Mouse (Mus musculus): ENCODE data around the gene Prkd3. TPM values are rescaled to one million over a fixed set of nuclear protein-coding genes. Genes with fewer than 3 reads are reported as not detected.

The Prkd3 gene
- polyA plus RNA-seq, 1 experiment from 2014 or later = 24.1 TPM

- Histone ChIP-seq H3K4me1 (ENCODE audit: insufficient read depth, low read depth, low read length) (no peaks in the 10 kb centered on the region), H3K4me3 (ENCODE audit: low read depth, low read length) (no peak overlapping the region), H3K4me2 (replicated peaks; ENCODE audit: low read depth, low read length) (no peak overlapping the region), H3K9me3 (ENCODE audit: low read length) (no peaks in the 10 kb centered on the region), H3K27me3 (replicated peaks; ENCODE audit: insufficient read depth, low read length) (no peaks in the 10 kb centered on the region), H3K9ac (replicated peaks; ENCODE audit: low read depth) (no peak overlapping the region), H3K27ac (ENCODE audit: low read length) (no peak overlapping the region), H3K36me3 (ENCODE audit: insufficient read depth, low read length) (no peaks in the 10 kb centered on the region)
- ATAC-seq = no peak
- WGBS = 76% methylated on average over 5 of the region's 5 CpGs
- TF ChIP-seq EP300 (IDR thresholded peaks at IDR 0.05) (no peak), CTCF (IDR thresholded peaks at IDR 0.05) (no peak)
- no peak for DNase-seq (ENCODE audit: low spot score)
Observed at GRCm38 (mm10) chr17:79031569-79031968, 11.0 kb upstream of the Prkd3 start.

GRCm38 (mm10) chr17:79029226-79029625 is 8.6 kb upstream of the Prkd3 start:
- 81% methylated on average over 3 of the region's 3 CpGs for WGBS
- no peak for ATAC-seq

DNA sequence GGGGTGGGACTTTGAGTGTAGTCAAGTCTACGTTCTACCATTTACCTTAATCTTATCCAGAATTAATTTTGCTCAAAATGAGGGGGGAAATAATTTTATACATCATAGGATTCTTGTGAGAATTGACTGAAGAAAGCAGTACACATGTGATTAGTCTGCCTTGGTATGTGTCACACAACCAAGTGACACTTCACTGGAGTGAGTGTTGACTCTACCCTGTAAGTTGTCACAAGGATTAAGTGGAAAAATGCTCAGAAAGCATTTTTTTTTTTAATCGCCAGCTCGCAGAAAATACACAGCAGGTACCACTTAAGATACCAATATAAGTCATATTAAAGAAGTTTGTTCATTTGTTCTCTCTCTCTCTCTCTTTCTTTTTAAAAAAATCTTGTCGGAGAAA is 3.9 kb upstream of the Prkd3 start:
- TF ChIP-seq CTCF (IDR thresholded peaks at IDR 0.05) (no peak), EP300 (IDR thresholded peaks at IDR 0.05) (peak; percentile 84)
- Histone ChIP-seq H3K9ac (replicated peaks; ENCODE audit: low read depth) (no peak overlapping the region), H3K27me3 (replicated peaks; ENCODE audit: insufficient read depth, low read length) (no peaks in the 10 kb centered on the region), H3K36me3 (ENCODE audit: insufficient read depth, low read length) (no peaks in the 10 kb centered on the region), H3K9me3 (ENCODE audit: low read length) (no peaks in the 10 kb centered on the region), H3K4me1 (ENCODE audit: insufficient read depth, low read depth, low read length) (no peaks in the 10 kb centered on the region), H3K4me3 (ENCODE audit: low read depth, low read length) (no peak overlapping the region), H3K4me2 (replicated peaks; ENCODE audit: low read depth, low read length) (peak overlapping the region; percentile 25; the same call in 1 of the 2 replicates), H3K27ac (ENCODE audit: low read length) (no peak overlapping the region)
- WGBS = 47% methylated on average over 4 of the region's 4 CpGs
- ATAC-seq (peak; percentile 55), DNase-seq (ENCODE audit: low spot score) (peak; percentile 70)

More at GRCm38 (mm10) chr17:79029226-79029625, 8.6 kb upstream of the Prkd3 start:
- H3K27ac ChIP-seq (ENCODE audit: low read length) = no peak overlapping the region
- no peaks in the 10 kb centered on the region for H3K27me3 ChIP-seq (replicated peaks; ENCODE audit: insufficient read depth, low read length)
- H3K4me1 ChIP-seq (ENCODE audit: insufficient read depth, low read depth, low read length) = no peaks in the 10 kb centered on the region
- TF ChIP-seq EP300 (IDR thresholded peaks at IDR 0.05) = no peak
- no peak for TF ChIP-seq CTCF (IDR thresholded peaks at IDR 0.05)
- H3K4me3 ChIP-seq (ENCODE audit: low read depth, low read length) = no peak overlapping the region
- no peaks in the 10 kb centered on the region for H3K36me3 ChIP-seq (ENCODE audit: insufficient read depth, low read length)
- H3K9ac ChIP-seq (replicated peaks; ENCODE audit: low read depth) = no peak overlapping the region
- no peak for DNase-seq (ENCODE audit: low spot score)
- H3K9me3 ChIP-seq (ENCODE audit: low read length) = no peaks in the 10 kb centered on the region
- H3K4me2 ChIP-seq (replicated peaks; ENCODE audit: low read depth, low read length) = no peak overlapping the region

DNA sequence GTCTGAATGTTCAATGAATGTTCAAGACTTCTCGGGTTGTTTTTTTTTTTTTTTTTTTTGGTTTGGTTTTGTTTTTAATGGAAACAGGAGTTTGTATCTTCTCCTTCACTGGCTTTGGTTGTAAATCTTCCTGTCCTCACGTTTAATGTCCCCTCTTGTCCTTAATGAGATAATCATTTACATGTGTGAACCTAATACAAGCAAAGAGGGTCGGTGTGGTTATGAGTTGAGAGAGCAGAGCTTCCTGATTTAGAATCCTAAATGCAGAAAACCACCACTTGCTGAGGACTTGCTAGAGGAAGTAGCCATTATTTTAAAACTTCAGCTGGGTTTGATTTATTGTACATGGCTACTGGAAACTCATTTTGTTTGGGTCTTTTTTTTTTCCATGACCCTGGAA is 2.1 kb upstream of the Prkd3 start:
- ATAC-seq (no peak), DNase-seq (ENCODE audit: low spot score) (no peak)
- TF ChIP-seq CTCF (IDR thresholded peaks at IDR 0.05) (no peak), EP300 (IDR thresholded peaks at IDR 0.05) (no peak)
- Histone ChIP-seq H3K27me3 (replicated peaks; ENCODE audit: insufficient read depth, low read length) (no peaks in the 10 kb centered on the region), H3K36me3 (ENCODE audit: insufficient read depth, low read length) (no peaks in the 10 kb centered on the region), H3K9me3 (ENCODE audit: low read length) (no peaks in the 10 kb centered on the region), H3K4me2 (replicated peaks; ENCODE audit: low read depth, low read length) (no peak overlapping the region), H3K27ac (ENCODE audit: low read length) (no peak overlapping the region), H3K9ac (replicated peaks; ENCODE audit: low read depth) (no peak overlapping the region), H3K4me3 (ENCODE audit: low read depth, low read length) (no peak overlapping the region), H3K4me1 (ENCODE audit: insufficient read depth, low read depth, low read length) (peaks cover 8% of the 10 kb centered on the region; the same call in 1 of the 2 replicates)
- WGBS = 45% methylated on average over 3 of the region's 3 CpGs

- no peak for TF ChIP-seq EP300 (IDR thresholded peaks at IDR 0.05)
- TF ChIP-seq CTCF (IDR thresholded peaks at IDR 0.05) = no peak
- ATAC-seq = peak; percentile 12
- peak overlapping the region; percentile 82 for H3K9ac ChIP-seq (replicated peaks; ENCODE audit: low read depth)
- H3K9me3 ChIP-seq (ENCODE audit: low read length) = no peaks in the 10 kb centered on the region
- H3K27me3 ChIP-seq (replicated peaks; ENCODE audit: insufficient read depth, low read length) = no peaks in the 10 kb centered on the region
- no peaks in the 10 kb centered on the region for H3K36me3 ChIP-seq (ENCODE audit: insufficient read depth, low read length)
- peak overlapping the region; percentile 89 for H3K27ac ChIP-seq (ENCODE audit: low read length)
- peak overlapping the region; percentile 93 for H3K4me2 ChIP-seq (replicated peaks; ENCODE audit: low read depth, low read length)
- peak overlapping the region; percentile 73 for H3K4me3 ChIP-seq (ENCODE audit: low read depth, low read length)
- peaks cover 11% of the 10 kb centered on the region; the same call in 1 of the 2 replicates for H3K4me1 ChIP-seq (ENCODE audit: insufficient read depth, low read depth, low read length)
- DNase-seq (ENCODE audit: low spot score) = no peak
- WGBS = under 1% methylated on average over 24 of the region's 24 CpGs
Observed at GRCm38 (mm10) chr17:79020984-79021335, 344 bp upstream of the Prkd3 start.

DNA sequence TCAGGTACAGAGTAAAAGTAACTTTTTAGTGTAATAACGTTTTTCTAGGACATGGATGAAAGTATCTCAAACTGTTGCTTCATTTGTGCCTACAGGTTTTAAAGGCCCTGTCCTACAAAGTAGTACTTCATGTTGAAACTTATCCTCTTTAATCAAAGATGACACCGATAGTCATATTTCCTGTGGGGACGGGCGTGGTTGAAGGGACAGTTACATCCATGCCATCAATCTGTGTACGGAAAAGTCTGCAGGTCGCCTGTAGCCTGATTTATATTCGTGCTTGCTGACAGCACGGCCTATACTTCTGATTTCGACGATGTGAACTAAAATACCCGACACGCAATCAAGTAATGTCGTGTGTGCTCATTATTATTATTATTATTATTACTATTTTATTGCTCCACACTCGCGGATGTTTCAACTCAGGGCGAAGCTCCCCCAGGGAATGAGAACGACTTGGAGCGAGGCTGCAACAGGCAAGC is 849 bp downstream of the Prkd3 start:
- no peak for TF ChIP-seq EP300 (IDR thresholded peaks at IDR 0.05)
- TF ChIP-seq CTCF (IDR thresholded peaks at IDR 0.05) = no peak
- peak overlapping the region; percentile 82 for H3K9ac ChIP-seq (replicated peaks; ENCODE audit: low read depth)
- no peaks in the 10 kb centered on the region for H3K36me3 ChIP-seq (ENCODE audit: insufficient read depth, low read length)
- H3K27me3 ChIP-seq (replicated peaks; ENCODE audit: insufficient read depth, low read length) = no peaks in the 10 kb centered on the region
- no peak for ATAC-seq
- 1% methylated on average over 18 of the region's 18 CpGs for WGBS
- peaks cover 11% of the 10 kb centered on the region; the same call in 1 of the 2 replicates for H3K4me1 ChIP-seq (ENCODE audit: insufficient read depth, low read depth, low read length)
- peak overlapping the region; percentile 93 for H3K4me2 ChIP-seq (replicated peaks; ENCODE audit: low read depth, low read length)
- peak; percentile 32 for DNase-seq (ENCODE audit: low spot score)
- H3K9me3 ChIP-seq (ENCODE audit: low read length) = no peaks in the 10 kb centered on the region
- H3K27ac ChIP-seq (ENCODE audit: low read length) = peak overlapping the region; percentile 89
- peak overlapping the region; percentile 73 for H3K4me3 ChIP-seq (ENCODE audit: low read depth, low read length)

GRCm38 (mm10) chr17:79018422-79018821 is 2.2 kb downstream of the Prkd3 start:
- Histone ChIP-seq H3K9ac (replicated peaks; ENCODE audit: low read depth) (no peak overlapping the region), H3K4me2 (replicated peaks; ENCODE audit: low read depth, low read length) (peak overlapping the region; percentile 93; the same call in 1 of the 2 replicates), H3K27me3 (replicated peaks; ENCODE audit: insufficient read depth, low read length) (no peaks in the 10 kb centered on the region), H3K9me3 (ENCODE audit: low read length) (no peaks in the 10 kb centered on the region), H3K4me1 (ENCODE audit: insufficient read depth, low read depth, low read length) (peaks cover 11% of the 10 kb centered on the region; the same call in 1 of the 2 replicates), H3K36me3 (ENCODE audit: insufficient read depth, low read length) (no peaks in the 10 kb centered on the region), H3K27ac (ENCODE audit: low read length) (no peak overlapping the region), H3K4me3 (ENCODE audit: low read depth, low read length) (no peak overlapping the region)
- DNase-seq (ENCODE audit: low spot score) (peak; percentile 23), ATAC-seq (no peak)
- WGBS = 35% methylated on average over 9 of the region's 9 CpGs
- TF ChIP-seq EP300 (IDR thresholded peaks at IDR 0.05) = no peak
- TF ChIP-seq CTCF (IDR thresholded peaks at IDR 0.05) = no peak
